Mouse (Mus musculus): Measurements from ENCODE around the gene Klhl22. TPM values are rescaled to one million over a fixed set of nuclear protein-coding genes. Genes with fewer than 3 reads are reported as not detected.

The Klhl22 gene
- polyA plus RNA-seq, 1 experiment from 2014 or later: 38.7 TPM

- Histone ChIP-seq H3K4me2 (no peak overlapping the region), H3K27me3 (ENCODE audit: control insufficient read depth, insufficient read depth, low read length) (no peaks in the 10 kb centered on the region), H3K27ac (ENCODE audit: low read depth, low read length) (no peak overlapping the region), H3K9me3 (ENCODE audit: control insufficient read depth, low read length) (no peaks in the 10 kb centered on the region), H3K9ac (ENCODE audit: low read length) (no peak overlapping the region), H3K4me3 (ENCODE audit: low read depth, low read length) (no peak overlapping the region), H3K36me3 (ENCODE audit: control insufficient read depth, insufficient read depth, low read length) (no peaks in the 10 kb centered on the region), H3K4me1 (ENCODE audit: control insufficient read depth, insufficient read depth, low read length) (no peaks in the 10 kb centered on the region)
- DNase-seq (ENCODE audit: low spot score, missing footprints) (peak; percentile 35), ATAC-seq (ENCODE audit: low FRiP score) (no peak)
- 38% methylated on average over 4 of the region's 4 CpGs for WGBS
Measured at GRCm38 (mm10) chr16:17743279-17743678, 16.1 kb upstream of the Klhl22 start.

GRCm38 (mm10) chr16:17744536-17744935, 14.9 kb upstream of the Klhl22 start:
- no peak overlapping the region for H3K4me2 ChIP-seq
- no peaks in the 10 kb centered on the region for H3K36me3 ChIP-seq (ENCODE audit: control insufficient read depth, insufficient read depth, low read length)
- no peaks in the 10 kb centered on the region for H3K4me1 ChIP-seq (ENCODE audit: control insufficient read depth, insufficient read depth, low read length)
- H3K27ac ChIP-seq (ENCODE audit: low read depth, low read length): no peak overlapping the region
- 7% methylated on average over 1 of the region's 1 CpGs for WGBS
- DNase-seq (ENCODE audit: low spot score, missing footprints) (peak; percentile 85), ATAC-seq (ENCODE audit: low FRiP score) (0 out of 2 replicates have a peak, but pooled peaks have one; percentile 48)
- H3K4me3 ChIP-seq (ENCODE audit: low read depth, low read length): no peak overlapping the region
- H3K27me3 ChIP-seq (ENCODE audit: control insufficient read depth, insufficient read depth, low read length): no peaks in the 10 kb centered on the region
- H3K9me3 ChIP-seq (ENCODE audit: control insufficient read depth, low read length): no peaks in the 10 kb centered on the region
- H3K9ac ChIP-seq (ENCODE audit: low read length): no peak overlapping the region

- H3K4me3 ChIP-seq (ENCODE audit: low read depth, low read length): no peak overlapping the region
- WGBS: 88% methylated on average over 2 of the region's 2 CpGs
- no peak overlapping the region for H3K9ac ChIP-seq (ENCODE audit: low read length)
- no peaks in the 10 kb centered on the region for H3K4me1 ChIP-seq (ENCODE audit: control insufficient read depth, insufficient read depth, low read length)
- ATAC-seq (ENCODE audit: low FRiP score) (no peak), DNase-seq (ENCODE audit: low spot score, missing footprints) (no peak)
- no peaks in the 10 kb centered on the region for H3K27me3 ChIP-seq (ENCODE audit: control insufficient read depth, insufficient read depth, low read length)
- H3K36me3 ChIP-seq (ENCODE audit: control insufficient read depth, insufficient read depth, low read length): no peaks in the 10 kb centered on the region
- H3K9me3 ChIP-seq (ENCODE audit: control insufficient read depth, low read length): no peaks in the 10 kb centered on the region
- H3K27ac ChIP-seq (ENCODE audit: low read depth, low read length): no peak overlapping the region
- H3K4me2 ChIP-seq: no peak overlapping the region
Measured at GRCm38 (mm10) chr16:17745067-17745466, 14.4 kb upstream of the Klhl22 start.

GRCm38 (mm10) chr16:17753001-17753400, 6.4 kb upstream of the Klhl22 start:
- Histone ChIP-seq H3K4me3 (ENCODE audit: low read depth, low read length) (no peak overlapping the region), H3K4me1 (ENCODE audit: control insufficient read depth, insufficient read depth, low read length) (no peaks in the 10 kb centered on the region), H3K27me3 (ENCODE audit: control insufficient read depth, insufficient read depth, low read length) (no peaks in the 10 kb centered on the region), H3K9me3 (ENCODE audit: control insufficient read depth, low read length) (no peaks in the 10 kb centered on the region), H3K4me2 (no peak overlapping the region), H3K36me3 (ENCODE audit: control insufficient read depth, insufficient read depth, low read length) (no peaks in the 10 kb centered on the region), H3K9ac (ENCODE audit: low read length) (no peak overlapping the region), H3K27ac (ENCODE audit: low read depth, low read length) (no peak overlapping the region)
- WGBS: 41% methylated on average over 3 of the region's 3 CpGs
- peak; percentile 2 for DNase-seq (ENCODE audit: low spot score, missing footprints)
- ATAC-seq (ENCODE audit: low FRiP score): no peak

- ATAC-seq (ENCODE audit: low FRiP score) (no peak), DNase-seq (ENCODE audit: low spot score, missing footprints) (peak; percentile 45)
- H3K4me2 ChIP-seq: no peak overlapping the region
- H3K9me3 ChIP-seq (ENCODE audit: control insufficient read depth, low read length): no peaks in the 10 kb centered on the region
- no peaks in the 10 kb centered on the region for H3K27me3 ChIP-seq (ENCODE audit: control insufficient read depth, insufficient read depth, low read length)
- no peaks in the 10 kb centered on the region for H3K4me1 ChIP-seq (ENCODE audit: control insufficient read depth, insufficient read depth, low read length)
- no peak overlapping the region for H3K9ac ChIP-seq (ENCODE audit: low read length)
- H3K36me3 ChIP-seq (ENCODE audit: control insufficient read depth, insufficient read depth, low read length): no peaks in the 10 kb centered on the region
- no peak overlapping the region for H3K27ac ChIP-seq (ENCODE audit: low read depth, low read length)
- WGBS: 53% methylated on average over 1 of the region's 1 CpGs
- no peak overlapping the region for H3K4me3 ChIP-seq (ENCODE audit: low read depth, low read length)
Measured at GRCm38 (mm10) chr16:17753686-17754085, 5.7 kb upstream of the Klhl22 start.

GRCm38 (mm10) chr16:17757756-17758155, 1.7 kb upstream of the Klhl22 start:
- no peak for DNase-seq (ENCODE audit: low spot score, missing footprints)
- WGBS: 94% methylated on average over 1 of the region's 1 CpGs
- no peak overlapping the region for H3K9ac ChIP-seq (ENCODE audit: low read length)
- no peak overlapping the region for H3K4me2 ChIP-seq
- no peaks in the 10 kb centered on the region for H3K27me3 ChIP-seq (ENCODE audit: control insufficient read depth, insufficient read depth, low read length)
- H3K9me3 ChIP-seq (ENCODE audit: control insufficient read depth, low read length): no peaks in the 10 kb centered on the region
- no peaks in the 10 kb centered on the region for H3K36me3 ChIP-seq (ENCODE audit: control insufficient read depth, insufficient read depth, low read length)
- no peak for ATAC-seq (ENCODE audit: low FRiP score)
- H3K4me1 ChIP-seq (ENCODE audit: control insufficient read depth, insufficient read depth, low read length): peaks cover 8% of the 10 kb centered on the region
- no peak overlapping the region for H3K27ac ChIP-seq (ENCODE audit: low read depth, low read length)
- no peak overlapping the region for H3K4me3 ChIP-seq (ENCODE audit: low read depth, low read length)

- no peak; the same call in 1 of the 2 replicates for ATAC-seq (ENCODE audit: low FRiP score)
- no peak overlapping the region for H3K27ac ChIP-seq (ENCODE audit: low read depth, low read length)
Measured at GRCm38 (mm10) chr16:17758902-17759301, 516 bp upstream of the Klhl22 start.

GRCm38 (mm10) chr16:17759813-17760321, 449 bp downstream of the Klhl22 start:
- peak overlapping the region; percentile 60 for H3K4me3 ChIP-seq (ENCODE audit: low read depth, low read length)
- ATAC-seq (ENCODE audit: low FRiP score) (peak; percentile 76), DNase-seq (ENCODE audit: low spot score, missing footprints) (peak; percentile 93)
- peaks cover 8% of the 10 kb centered on the region for H3K4me1 ChIP-seq (ENCODE audit: control insufficient read depth, insufficient read depth, low read length)
- H3K9me3 ChIP-seq (ENCODE audit: control insufficient read depth, low read length): no peaks in the 10 kb centered on the region
- peak overlapping the region; percentile 89 for H3K4me2 ChIP-seq
- WGBS: 1% methylated on average over 52 of the region's 54 CpGs
- H3K9ac ChIP-seq (ENCODE audit: low read length): peak overlapping the region; percentile 89
- H3K36me3 ChIP-seq (ENCODE audit: control insufficient read depth, insufficient read depth, low read length): no peaks in the 10 kb centered on the region
- H3K27ac ChIP-seq (ENCODE audit: low read depth, low read length): no peak overlapping the region
- H3K27me3 ChIP-seq (ENCODE audit: control insufficient read depth, insufficient read depth, low read length): no peaks in the 10 kb centered on the region

More at GRCm38 (mm10) chr16:17758902-17759301, 516 bp upstream of the Klhl22 start:
- H3K4me1 ChIP-seq (ENCODE audit: control insufficient read depth, insufficient read depth, low read length): peaks cover 8% of the 10 kb centered on the region
- no peaks in the 10 kb centered on the region for H3K36me3 ChIP-seq (ENCODE audit: control insufficient read depth, insufficient read depth, low read length)
- H3K9ac ChIP-seq (ENCODE audit: low read length): peak overlapping the region; percentile 89
- 54% methylated on average over 9 of the region's 9 CpGs for WGBS
- peak overlapping the region; percentile 60 for H3K4me3 ChIP-seq (ENCODE audit: low read depth, low read length)
- H3K27me3 ChIP-seq (ENCODE audit: control insufficient read depth, insufficient read depth, low read length): no peaks in the 10 kb centered on the region
- DNase-seq (ENCODE audit: low spot score, missing footprints): no peak
- H3K4me2 ChIP-seq: peak overlapping the region; percentile 89
- H3K9me3 ChIP-seq (ENCODE audit: control insufficient read depth, low read length): no peaks in the 10 kb centered on the region

- Histone ChIP-seq H3K4me1 (ENCODE audit: control insufficient read depth, insufficient read depth, low read length) (peaks cover 8% of the 10 kb centered on the region), H3K9ac (ENCODE audit: low read length) (no peak overlapping the region), H3K4me3 (ENCODE audit: low read depth, low read length) (peak overlapping the region; percentile 60), H3K9me3 (ENCODE audit: control insufficient read depth, low read length) (no peaks in the 10 kb centered on the region), H3K27me3 (ENCODE audit: control insufficient read depth, insufficient read depth, low read length) (no peaks in the 10 kb centered on the region), H3K4me2 (peak overlapping the region; percentile 89), H3K27ac (ENCODE audit: low read depth, low read length) (no peak overlapping the region), H3K36me3 (ENCODE audit: control insufficient read depth, insufficient read depth, low read length) (no peaks in the 10 kb centered on the region)
- DNase-seq (ENCODE audit: low spot score, missing footprints) (peak; percentile 92), ATAC-seq (ENCODE audit: low FRiP score) (no peak)
- WGBS: 43% methylated on average over 8 of the region's 8 CpGs
Measured at GRCm38 (mm10) chr16:17760657-17761056, 1.2 kb downstream of the Klhl22 start.
